Mouse (Mus musculus): ENCODE results near the gene Zc2hc1b. TPM values are rescaled to one million over a fixed set of nuclear protein-coding genes. Genes with fewer than 3 reads are reported as not detected.
A peak's percentile ranks its signal among the peaks of the same experiment; 100 is the strongest.
"Not testable (repeated sequence)": the region's sequence is repeated elsewhere in the genome, so short reads cannot be mapped to it uniquely, and the experiment has no call there.

Zc2hc1b gene
- total and polyA plus RNA-seq, 2 experiments from 2014 or later = not detected

- H3K27me3 ChIP-seq (ENCODE audit: control insufficient read depth, insufficient read depth, low read length) = no peaks in the 10 kb centered on the region
- WGBS = 78% methylated on average over 6 of the region's 6 CpGs
- ATAC-seq (ENCODE audit: insufficient read depth, low read depth) = no peak
- H3K9me3 ChIP-seq (replicated peaks; ENCODE audit: control insufficient read depth, low read length) = no peaks in the 10 kb centered on the region
- H3K4me3 ChIP-seq (ENCODE audit: low read depth, low read length) = no peak overlapping the region
- DNase-seq (ENCODE audit: low spot score) = no peak
- H3K9ac ChIP-seq (replicated peaks; ENCODE audit: low read depth, low read length) = no peak overlapping the region
- no peaks in the 10 kb centered on the region for H3K36me3 ChIP-seq (replicated peaks; ENCODE audit: control insufficient read depth, insufficient read depth, low read length)
- no peak overlapping the region for H3K4me2 ChIP-seq (ENCODE audit: low read depth, low read length)
- H3K27ac ChIP-seq (ENCODE audit: low read depth) = no peak overlapping the region
- TF ChIP-seq CTCF (IDR thresholded peaks at IDR 0.05; ENCODE audit: low read depth) = no peak
- H3K4me1 ChIP-seq (ENCODE audit: control insufficient read depth, insufficient read depth) = no peaks in the 10 kb centered on the region
Measured at GRCm38 (mm10) chr10:13201741-13202293, 24.0 kb upstream of the Zc2hc1b start.

DNA sequence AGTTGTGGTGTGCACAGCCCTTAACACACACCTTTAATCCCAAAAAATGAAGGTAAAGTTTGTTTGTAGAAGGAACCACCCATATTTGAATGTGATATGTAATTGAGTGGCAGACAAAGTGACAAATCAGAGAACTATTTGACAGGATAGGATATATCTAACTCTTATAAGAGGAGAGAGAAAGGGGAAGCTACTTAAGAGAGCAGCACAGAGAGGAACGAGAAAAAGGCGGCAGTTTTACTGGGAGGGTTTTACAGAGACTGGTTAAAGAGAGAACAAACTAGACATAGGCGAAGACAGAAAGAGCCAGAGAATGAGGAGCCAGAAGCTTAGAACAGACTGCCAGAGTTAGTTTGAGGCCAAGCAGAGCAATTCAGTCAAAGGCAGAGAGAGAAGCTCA, 23.0 kb upstream of the Zc2hc1b start:
- Histone ChIP-seq H3K9me3 (replicated peaks; ENCODE audit: control insufficient read depth, low read length) (no peaks in the 10 kb centered on the region), H3K9ac (replicated peaks; ENCODE audit: low read depth, low read length) (no peak overlapping the region), H3K36me3 (replicated peaks; ENCODE audit: control insufficient read depth, insufficient read depth, low read length) (no peaks in the 10 kb centered on the region), H3K27me3 (ENCODE audit: control insufficient read depth, insufficient read depth, low read length) (no peaks in the 10 kb centered on the region), H3K27ac (ENCODE audit: low read depth) (no peak overlapping the region), H3K4me2 (ENCODE audit: low read depth, low read length) (no peak overlapping the region), H3K4me3 (ENCODE audit: low read depth, low read length) (no peak overlapping the region), H3K4me1 (ENCODE audit: control insufficient read depth, insufficient read depth) (no peaks in the 10 kb centered on the region)
- no peak for TF ChIP-seq CTCF (IDR thresholded peaks at IDR 0.05; ENCODE audit: low read depth)
- WGBS = 91% methylated on average over 3 of the region's 3 CpGs
- DNase-seq (ENCODE audit: low spot score) (no peak), ATAC-seq (ENCODE audit: insufficient read depth, low read depth) (no peak)

DNA sequence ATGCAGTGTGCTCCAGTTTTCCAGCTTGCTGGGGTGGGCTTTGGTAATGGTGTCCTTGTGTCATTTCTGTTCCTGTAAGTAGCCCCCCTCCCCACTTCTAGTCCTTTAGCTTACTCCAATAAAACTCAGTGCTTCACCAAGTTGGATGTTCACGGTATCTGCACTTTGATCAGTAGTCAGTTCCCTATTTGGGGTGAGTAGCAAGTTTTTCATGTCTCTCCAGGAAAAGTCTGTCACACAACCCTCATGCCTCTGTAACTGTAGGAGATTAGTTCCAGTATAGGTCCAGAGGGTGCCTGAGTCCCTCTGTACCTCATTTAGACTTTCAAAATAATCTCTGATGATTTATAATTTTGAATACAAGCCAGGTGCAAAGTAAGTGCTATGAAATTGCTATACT, 21.4 kb upstream of the Zc2hc1b start:
- H3K4me1 ChIP-seq (ENCODE audit: control insufficient read depth, insufficient read depth) = no peaks in the 10 kb centered on the region
- no peak for TF ChIP-seq EP300 (IDR thresholded peaks at IDR 0.05; ENCODE audit: low read depth)
- no peak for TF ChIP-seq CTCF (IDR thresholded peaks at IDR 0.05; ENCODE audit: low read depth)

GRCm38 (mm10) chr10:13196872-13197507, 19.2 kb upstream of the Zc2hc1b start:
- Histone ChIP-seq H3K4me1 (ENCODE audit: control insufficient read depth, insufficient read depth) (no peaks in the 10 kb centered on the region; the same call in 1 of the 2 replicates), H3K27me3 (ENCODE audit: control insufficient read depth, insufficient read depth, low read length) (no peaks in the 10 kb centered on the region), H3K9me3 (replicated peaks; ENCODE audit: control insufficient read depth, low read length) (no peaks in the 10 kb centered on the region), H3K4me2 (ENCODE audit: low read depth, low read length) (no peak overlapping the region), H3K27ac (ENCODE audit: low read depth) (no peak overlapping the region), H3K36me3 (replicated peaks; ENCODE audit: control insufficient read depth, insufficient read depth, low read length) (no peaks in the 10 kb centered on the region), H3K4me3 (ENCODE audit: low read depth, low read length) (no peak overlapping the region), H3K9ac (replicated peaks; ENCODE audit: low read depth, low read length) (no peak overlapping the region)
- DNase-seq (ENCODE audit: low spot score) (no peak), ATAC-seq (ENCODE audit: insufficient read depth, low read depth) (no peak)
- TF ChIP-seq EP300 (IDR thresholded peaks at IDR 0.05; ENCODE audit: low read depth) (no peak), CTCF (IDR thresholded peaks at IDR 0.05; ENCODE audit: low read depth) (no peak)
- WGBS = 69% methylated on average over 8 of the region's 8 CpGs

More for the DNA sequence above, 21.4 kb upstream of the Zc2hc1b start:
- Histone ChIP-seq H3K4me3 (ENCODE audit: low read depth, low read length) (no peak overlapping the region), H3K9ac (replicated peaks; ENCODE audit: low read depth, low read length) (no peak overlapping the region), H3K36me3 (replicated peaks; ENCODE audit: control insufficient read depth, insufficient read depth, low read length) (no peaks in the 10 kb centered on the region), H3K4me2 (ENCODE audit: low read depth, low read length) (no peak overlapping the region), H3K27ac (ENCODE audit: low read depth) (no peak overlapping the region), H3K27me3 (ENCODE audit: control insufficient read depth, insufficient read depth, low read length) (no peaks in the 10 kb centered on the region), H3K9me3 (replicated peaks; ENCODE audit: control insufficient read depth, low read length) (no peaks in the 10 kb centered on the region)
- DNase-seq (ENCODE audit: low spot score) (no peak), ATAC-seq (ENCODE audit: insufficient read depth, low read depth) (no peak)
- WGBS = 87% methylated on average over 1 of the region's 1 CpGs

DNA sequence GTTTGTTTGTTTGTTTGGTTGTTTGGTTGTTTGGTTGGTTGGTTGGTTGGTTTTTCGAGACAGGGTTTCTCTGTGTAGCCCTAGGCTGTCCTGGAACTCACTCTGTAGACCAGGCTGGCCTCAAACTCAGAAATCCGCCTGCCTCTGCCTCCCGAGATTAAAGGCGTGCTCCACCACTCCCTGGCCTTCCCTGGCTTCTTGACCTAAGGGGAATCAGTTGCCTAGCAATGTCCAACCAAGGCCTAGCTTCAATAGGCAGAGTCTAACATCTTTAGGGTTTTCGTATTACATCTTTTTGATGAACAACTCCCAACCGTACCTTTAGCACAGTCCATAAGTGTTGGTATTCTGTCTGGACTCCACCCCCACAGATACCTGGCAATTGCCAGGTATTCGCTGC, 15.7 kb upstream of the Zc2hc1b start:
- 88% methylated on average over 7 of the region's 7 CpGs for WGBS
- not testable (repeated sequence) for H3K27ac ChIP-seq (ENCODE audit: low read depth); H3K9me3 ChIP-seq (replicated peaks; ENCODE audit: control insufficient read depth, low read length); H3K27me3 ChIP-seq (ENCODE audit: control insufficient read depth, insufficient read depth, low read length); H3K4me1 ChIP-seq (ENCODE audit: control insufficient read depth, insufficient read depth); DNase-seq (ENCODE audit: low spot score); ATAC-seq (ENCODE audit: insufficient read depth, low read depth); H3K9ac ChIP-seq (replicated peaks; ENCODE audit: low read depth, low read length)
- H3K4me2 ChIP-seq (ENCODE audit: low read depth, low read length) = peak overlapping the region; percentile 88
- H3K4me3 ChIP-seq (ENCODE audit: low read depth, low read length) = peak overlapping the region; percentile 100
- H3K36me3 ChIP-seq (replicated peaks; ENCODE audit: control insufficient read depth, insufficient read depth, low read length) = peaks cover 17% of the 10 kb centered on the region
